Mouse (Mus musculus) lung, embryonic 15.5 days (tissue): ENCODE data around the gene Mfsd11. TPM values are rescaled to one million over a fixed set of nuclear protein-coding genes. Genes with fewer than 3 reads are reported as not detected.

Experiments used
- ATAC-seq: fragments of 200-750 bp; cut with Nextera tagmentation; 2 replicates; pipeline ENCODE4 v1.8.0; 2017; ENCODE audit warnings: moderate number of reproducible peaks, borderline replicate concordance; ENCODE audit not compliant: low FRiP score, low TSS enrichment; ENCODE audit errors: extremely low read depth
- H3K27ac ChIP-seq: fragments of 300-500 bp; sonication (generic); 2 replicates; pipeline ENCODE4 v1.5.1; 2015; ENCODE audit warnings: moderate library complexity, mild to moderate bottlenecking, inconsistent platforms
- H3K27me3 ChIP-seq: fragments of 300-500 bp; sonication (generic); 2 replicates; pipeline ENCODE4 v1.6.1; 2015; ENCODE audit warnings: inconsistent platforms
- H3K36me3 ChIP-seq: fragments of 300-500 bp; sonication (generic); 2 replicates; pipeline ENCODE4 v1.6.1; 2015; ENCODE audit warnings: inconsistent platforms
- H3K4me1 ChIP-seq: fragments of 300-500 bp; sonication (generic); 2 replicates; pipeline ENCODE4 v1.6.1; 2015; ENCODE audit warnings: inconsistent platforms
- H3K4me2 ChIP-seq: fragments of 300-500 bp; sonication (generic); 2 replicates; pipeline ENCODE4 v1.6.1; 2015; ENCODE audit warnings: inconsistent platforms, mild to moderate bottlenecking, moderate library complexity
- H3K4me3 ChIP-seq: fragments of 300-500 bp; sonication (generic); 2 replicates; pipeline ENCODE4 v1.5.1; 2015; ENCODE audit warnings: mild to moderate bottlenecking, inconsistent platforms
- H3K9ac ChIP-seq: fragments of 300-500 bp; sonication (generic); 2 replicates; pipeline ENCODE4 v1.6.1; 2015; ENCODE audit warnings: inconsistent platforms
- H3K9me3 ChIP-seq: fragments of 300-500 bp; sonication (generic); 2 replicates; pipeline ENCODE4 v1.6.1; 2016; ENCODE audit warnings: inconsistent platforms
- WGBS: fragments of 180-500 bp; shearing (Covaris S2); methylation state at CpG from one replicate; pipeline ENCODE4 v1.1.7; 2015; 5-methylcytosine and 5-hydroxymethylcytosine counted together
- polyA plus RNA-seq: library from polyadenylated mRNA; unstranded; fragments of >200 nt; fragmentation: Nextera tagmentation; extraction: Ambion mirVana; gene quantifications from 2 replicates; pipeline ENCODE4 v1.2.1, GENCODE M21; 2015

The Mfsd11 gene
- polyA plus RNA-seq, 1 experiment from 2014 or later, result 30.5 TPM

DNA sequence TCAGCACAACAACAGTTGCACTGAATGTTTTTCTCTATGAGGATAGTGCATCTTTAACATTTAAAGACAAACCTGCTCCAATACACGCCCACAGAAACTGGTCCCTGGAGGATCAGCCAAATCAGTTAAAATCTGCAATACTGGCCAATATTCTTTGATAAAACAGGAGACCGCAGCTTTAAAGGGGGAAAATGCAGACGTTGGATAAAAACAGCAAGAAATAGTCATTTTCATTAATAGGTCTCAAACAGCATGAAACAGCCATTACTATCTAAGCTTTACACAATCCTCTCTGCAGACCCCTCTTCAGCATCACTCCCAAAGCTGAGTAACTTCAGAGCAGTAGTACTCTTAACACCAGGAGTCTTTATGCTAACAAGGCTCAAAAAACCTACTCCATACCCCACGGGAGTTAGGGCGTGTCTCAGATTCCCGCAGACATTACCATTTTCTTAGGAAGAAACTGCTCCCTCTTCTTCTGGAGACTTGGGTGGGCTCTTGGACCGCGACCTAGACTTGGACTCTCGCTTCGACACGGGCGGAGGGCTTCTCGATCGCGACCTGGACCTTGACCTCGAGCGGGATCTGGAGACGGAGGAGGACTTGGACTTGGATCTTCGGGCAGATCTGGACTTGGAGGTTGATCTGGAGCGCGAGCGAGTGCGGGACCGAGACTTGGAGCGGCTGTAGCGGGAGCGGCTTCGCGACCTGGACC lies 507 bp upstream of the Mfsd11 start:
- H3K9me3 ChIP-seq, result no peaks in the 10 kb centered on the region
- H3K27me3 ChIP-seq, result no peaks in the 10 kb centered on the region
- H3K36me3 ChIP-seq, result peaks cover 38% of the 10 kb centered on the region
- H3K4me3 ChIP-seq, result peak overlapping the region; percentile 84
- H3K9ac ChIP-seq, result peak overlapping the region; percentile 95
- WGBS, result under 1% methylated on average over 29 of the region's 29 CpGs
- H3K27ac ChIP-seq, result peak overlapping the region; percentile 100
- peak overlapping the region; percentile 77 for H3K4me2 ChIP-seq
- ATAC-seq, result no peak
- H3K4me1 ChIP-seq, result peaks cover 32% of the 10 kb centered on the region

DNA sequence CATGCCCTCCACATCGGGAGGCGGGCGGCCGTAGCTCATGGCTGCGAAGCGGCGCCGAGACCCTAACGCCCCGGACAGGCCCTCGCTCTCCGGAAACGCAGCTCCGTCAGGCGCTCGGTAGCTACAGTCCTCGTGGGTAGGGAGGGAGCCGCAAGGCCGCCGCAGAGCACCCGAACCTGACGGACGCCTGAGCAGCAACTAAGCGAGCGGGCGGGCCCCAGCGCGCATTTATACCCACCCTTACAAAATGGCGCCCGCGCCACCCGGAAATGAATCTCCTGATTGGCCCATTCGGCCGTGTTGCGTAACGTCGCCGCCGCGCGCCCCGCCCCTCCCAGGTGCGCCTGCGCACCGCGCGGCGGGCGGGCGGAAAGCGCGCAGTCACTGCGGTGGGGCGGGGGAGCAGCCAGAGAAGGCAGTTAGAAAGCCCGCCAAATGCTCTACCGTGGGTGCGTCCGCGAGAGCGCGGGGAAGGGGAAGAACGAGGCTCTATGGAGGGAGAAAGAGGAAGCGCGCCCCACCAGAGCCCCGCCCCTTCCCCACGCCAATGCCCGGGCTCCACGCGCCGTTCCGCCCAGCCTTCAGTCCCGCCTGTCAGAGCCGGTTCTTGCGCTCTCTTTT lies 761 bp downstream of the Mfsd11 start, which contains the start of gene Srsf2:
Gene Srsf2 (minus strand): TSS at position 204 of the 621 bp plus-strand sequence.
- Histone ChIP-seq H3K9me3 (no peaks in the 10 kb centered on the region), H3K4me1 (peaks cover 32% of the 10 kb centered on the region)
- ATAC-seq, result peak; percentile 92

GRCm38 (mm10) chr11:116853512-116853928 lies 1.3 kb downstream of the Mfsd11 start:
- peak overlapping the region; percentile 100 for H3K27ac ChIP-seq
- peak; percentile 92 for ATAC-seq
- H3K27me3 ChIP-seq, result no peaks in the 10 kb centered on the region
- peak overlapping the region; percentile 84 for H3K4me3 ChIP-seq
- H3K9ac ChIP-seq, result peak overlapping the region; percentile 95
- WGBS, result under 1% methylated on average over 36 of the region's 36 CpGs
- peaks cover 31% of the 10 kb centered on the region for H3K4me1 ChIP-seq
- H3K9me3 ChIP-seq, result no peaks in the 10 kb centered on the region
- H3K4me2 ChIP-seq, result peak overlapping the region; percentile 66
- H3K36me3 ChIP-seq, result peaks cover 29% of the 10 kb centered on the region

More for the DNA sequence above, 761 bp downstream of the Mfsd11 start, which contains the start of gene Srsf2:
- Histone ChIP-seq H3K27ac (peak within 1 kb of the TSS; percentile 100), H3K9ac (peak within 1 kb of the TSS; percentile 95), H3K4me2 (peak within 1 kb of the TSS; percentile 77), H3K4me3 (peak within 1 kb of the TSS; percentile 84), H3K36me3 (peaks cover 34% of the 10 kb centered on the region), H3K27me3 (no peaks in the 10 kb centered on the region)
- WGBS, result under 1% methylated on average over 74 of the region's 74 CpGs

GRCm38 (mm10) chr11:116854279-116854678 lies 2.0 kb downstream of the Mfsd11 start:
- Histone ChIP-seq H3K9me3 (no peaks in the 10 kb centered on the region), H3K9ac (peak overlapping the region; percentile 95), H3K4me3 (peak overlapping the region; percentile 84), H3K27me3 (no peaks in the 10 kb centered on the region), H3K4me2 (peak overlapping the region; percentile 66), H3K27ac (no peak overlapping the region; the same call in 1 of the 2 replicates), H3K36me3 (peaks cover 23% of the 10 kb centered on the region), H3K4me1 (peaks cover 25% of the 10 kb centered on the region)
- ATAC-seq, result no peak
- WGBS, result 25% methylated on average over 10 of the region's 10 CpGs

DNA sequence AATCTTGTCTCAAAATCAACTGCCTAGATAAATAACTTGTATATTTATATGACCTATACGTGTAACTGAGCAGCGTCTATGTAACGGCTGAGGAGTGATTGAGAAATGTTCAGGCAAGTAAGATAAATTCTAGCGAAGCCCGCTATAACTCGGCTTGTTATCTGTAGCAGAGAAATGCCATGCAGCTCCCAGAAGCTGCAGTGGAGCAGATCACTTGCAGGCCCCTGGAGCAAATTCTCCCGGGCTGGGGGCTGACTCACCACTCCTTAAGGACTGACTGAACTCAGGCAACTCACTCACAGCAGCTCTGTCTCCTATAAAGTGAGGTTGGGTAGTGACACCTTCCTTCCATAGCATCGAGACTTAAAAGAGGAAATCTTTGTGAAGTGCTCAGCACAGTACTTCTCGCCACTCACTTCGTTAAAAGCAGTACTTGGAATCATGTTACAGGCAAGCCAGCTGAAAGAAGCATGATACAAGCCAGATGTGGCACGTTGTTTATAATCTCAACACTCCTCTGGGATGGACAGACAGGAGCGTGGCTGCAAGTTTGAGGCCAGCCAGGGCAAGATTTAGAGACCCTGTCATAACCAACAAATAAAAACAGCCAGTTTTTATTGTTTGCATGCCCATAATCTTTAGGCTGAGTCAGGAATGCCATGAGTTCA lies 5.1 kb downstream of the Mfsd11 start:
- Histone ChIP-seq H3K4me2 (no peak overlapping the region), H3K36me3 (peaks cover 22% of the 10 kb centered on the region), H3K27ac (no peak overlapping the region), H3K4me1 (peaks cover 11% of the 10 kb centered on the region), H3K9me3 (no peaks in the 10 kb centered on the region), H3K4me3 (no peak overlapping the region), H3K9ac (no peak overlapping the region), H3K27me3 (no peaks in the 10 kb centered on the region)
- WGBS, result 51% methylated on average over 12 of the region's 12 CpGs
- no peak for ATAC-seq

- Histone ChIP-seq H3K27me3 (no peaks in the 10 kb centered on the region), H3K9me3 (no peaks in the 10 kb centered on the region), H3K4me1 (no peaks in the 10 kb centered on the region), H3K36me3 (peaks cover 44% of the 10 kb centered on the region), H3K9ac (no peak overlapping the region), H3K27ac (no peak overlapping the region), H3K4me2 (no peak overlapping the region), H3K4me3 (no peak overlapping the region)
- 46% methylated on average over 10 of the region's 10 CpGs for WGBS
- no peak for ATAC-seq
Observed at GRCm38 (mm10) chr11:116864444-116864843, 12.2 kb downstream of the Mfsd11 start.

GRCm38 (mm10) chr11:116865945-116866585 lies 13.8 kb downstream of the Mfsd11 start:
- Histone ChIP-seq H3K9me3 (no peaks in the 10 kb centered on the region), H3K36me3 (peaks cover 39% of the 10 kb centered on the region), H3K27ac (no peak overlapping the region), H3K4me1 (no peaks in the 10 kb centered on the region), H3K4me2 (no peak overlapping the region), H3K4me3 (no peak overlapping the region), H3K9ac (no peak overlapping the region), H3K27me3 (no peaks in the 10 kb centered on the region)
- no peak for ATAC-seq
- WGBS, result 69% methylated on average over 12 of the region's 12 CpGs

GRCm38 (mm10) chr11:116868129-116868528 lies 15.9 kb downstream of the Mfsd11 start:
- WGBS, result 69% methylated on average over 3 of the region's 3 CpGs
- H3K9ac ChIP-seq, result no peak overlapping the region
- no peak for ATAC-seq
- H3K36me3 ChIP-seq, result peaks cover 34% of the 10 kb centered on the region
- H3K9me3 ChIP-seq, result no peaks in the 10 kb centered on the region
- no peak overlapping the region for H3K4me3 ChIP-seq
- no peaks in the 10 kb centered on the region for H3K27me3 ChIP-seq
- H3K4me2 ChIP-seq, result no peak overlapping the region
- H3K27ac ChIP-seq, result no peak overlapping the region
- no peaks in the 10 kb centered on the region for H3K4me1 ChIP-seq

- H3K27ac ChIP-seq, result no peak overlapping the region
- H3K36me3 ChIP-seq, result peaks cover 36% of the 10 kb centered on the region
- no peaks in the 10 kb centered on the region for H3K27me3 ChIP-seq
- no peak overlapping the region for H3K9ac ChIP-seq
- H3K4me2 ChIP-seq, result no peak overlapping the region
- H3K9me3 ChIP-seq, result no peaks in the 10 kb centered on the region
- WGBS, result 66% methylated on average over 8 of the region's 8 CpGs
- H3K4me1 ChIP-seq, result no peaks in the 10 kb centered on the region
- H3K4me3 ChIP-seq, result no peak overlapping the region
- ATAC-seq, result no peak
Observed at GRCm38 (mm10) chr11:116869223-116869622, 17.0 kb downstream of the Mfsd11 start.

DNA sequence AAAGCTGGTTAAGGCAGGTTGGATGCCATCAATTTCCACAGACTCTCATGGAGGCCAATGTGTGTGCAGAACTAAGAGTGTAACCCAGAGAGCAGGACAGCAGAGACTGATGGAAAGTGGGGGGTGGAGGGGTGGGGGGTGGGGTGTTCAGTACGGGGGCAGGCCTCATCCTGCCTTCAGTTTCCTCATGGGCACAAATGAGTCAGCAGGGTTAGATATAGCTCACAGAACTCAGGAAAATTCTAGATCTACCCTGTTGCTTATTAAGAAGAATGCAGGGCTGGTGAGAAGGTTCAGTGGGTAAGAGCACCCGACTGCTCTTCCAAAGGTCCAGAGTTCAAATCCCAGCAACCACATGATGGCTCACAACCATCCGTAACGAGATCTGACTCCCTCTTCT lies 17.4 kb downstream of the Mfsd11 start:
- Histone ChIP-seq H3K27me3 (no peaks in the 10 kb centered on the region), H3K9me3 (no peaks in the 10 kb centered on the region), H3K4me2 (no peak overlapping the region), H3K27ac (no peak overlapping the region), H3K36me3 (peaks cover 40% of the 10 kb centered on the region), H3K9ac (no peak overlapping the region), H3K4me1 (no peaks in the 10 kb centered on the region), H3K4me3 (no peak overlapping the region)
- no peak for ATAC-seq
- WGBS, result 76% methylated on average over 4 of the region's 4 CpGs

GRCm38 (mm10) chr11:116871538-116871937 lies 19.3 kb downstream of the Mfsd11 start:
- Histone ChIP-seq H3K27ac (no peak overlapping the region), H3K4me1 (no peaks in the 10 kb centered on the region), H3K27me3 (no peaks in the 10 kb centered on the region), H3K9me3 (no peaks in the 10 kb centered on the region), H3K4me3 (no peak overlapping the region), H3K4me2 (no peak overlapping the region), H3K9ac (no peak overlapping the region), H3K36me3 (peaks cover 31% of the 10 kb centered on the region)
- WGBS, result 81% methylated on average over 9 of the region's 9 CpGs
- no peak for ATAC-seq
